Mouse (Mus musculus): ENCODE results near the gene Tmem236.
"Not testable (repeated sequence)": the region's sequence is repeated elsewhere in the genome, so short reads cannot be mapped to it uniquely, and the experiment has no call there.

Gene Tmem236

DNA sequence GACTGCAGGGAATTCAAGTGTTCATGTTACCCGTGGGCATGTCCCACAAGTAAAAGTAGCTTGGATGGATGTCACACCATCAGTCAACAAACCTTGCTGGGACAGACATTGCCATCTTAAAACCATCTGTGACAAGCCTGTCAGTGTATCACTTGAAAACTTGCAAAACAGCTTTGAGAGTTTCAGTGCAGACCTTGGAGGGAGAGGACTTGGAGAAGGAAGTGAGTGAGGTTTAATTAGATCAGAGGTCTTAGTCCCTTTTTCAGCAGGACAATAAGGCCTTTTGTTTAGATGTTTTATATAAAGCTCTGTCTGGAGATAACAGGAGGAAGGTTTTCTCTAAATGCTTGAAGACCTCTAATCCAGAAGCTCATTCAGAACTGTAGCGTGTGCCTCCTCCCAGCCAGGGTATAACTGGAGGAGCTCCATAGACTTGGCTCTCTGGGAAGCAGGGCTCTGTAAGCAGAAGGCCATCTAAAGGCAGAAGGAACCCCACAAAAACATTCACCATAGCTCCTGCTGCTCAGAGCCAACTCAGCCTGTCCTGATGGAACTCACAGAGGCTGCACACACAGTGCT lies 24.1 kb downstream of the Tmem236 start:
- DNase-seq, result not testable (repeated sequence)

GRCm38 (mm10) chr2:14199621-14200020 lies 25.3 kb downstream of the Tmem236 start:
- DNase-seq, result no peak

- not testable (repeated sequence) for DNase-seq
These were observed 26.6 kb downstream of the Tmem236 start for GRCm38 (mm10) chr2:14200879-14201445.

- DNase-seq, result no peak
These were observed 30.0 kb downstream of the Tmem236 start for GRCm38 (mm10) chr2:14204308-14204707.

DNA sequence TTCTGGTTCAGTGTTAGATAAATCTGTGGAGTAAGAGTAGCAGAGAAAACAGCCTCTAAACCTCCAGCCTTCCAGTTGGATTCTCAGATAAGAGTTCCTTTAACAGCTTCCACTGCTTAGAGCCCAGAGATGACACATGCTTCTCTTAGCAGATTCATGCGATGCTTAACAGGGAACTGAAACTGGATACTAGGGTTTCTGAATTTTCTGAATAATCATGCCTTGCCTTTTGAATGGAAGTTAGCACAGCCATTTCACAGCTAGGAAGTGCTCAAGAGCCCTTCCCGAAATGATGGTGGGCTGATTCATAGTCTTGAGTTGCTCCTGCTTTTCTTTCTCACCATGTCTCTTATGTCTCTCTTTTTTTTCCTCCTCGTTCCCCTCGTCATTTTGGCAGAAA lies 32.5 kb downstream of the Tmem236 start:
- no peak for DNase-seq

- no peak for DNase-seq
These were observed 36.4 kb downstream of the Tmem236 start for GRCm38 (mm10) chr2:14210731-14211130.

GRCm38 (mm10) chr2:14211606-14212005 lies 37.3 kb downstream of the Tmem236 start:
- DNase-seq, result no peak

- no peak for DNase-seq
These were observed 40.4 kb downstream of the Tmem236 start for GRCm38 (mm10) chr2:14214764-14215163.

- DNase-seq, result no peak
These were observed 42.3 kb downstream of the Tmem236 start for GRCm38 (mm10) chr2:14216653-14217052.

DNA sequence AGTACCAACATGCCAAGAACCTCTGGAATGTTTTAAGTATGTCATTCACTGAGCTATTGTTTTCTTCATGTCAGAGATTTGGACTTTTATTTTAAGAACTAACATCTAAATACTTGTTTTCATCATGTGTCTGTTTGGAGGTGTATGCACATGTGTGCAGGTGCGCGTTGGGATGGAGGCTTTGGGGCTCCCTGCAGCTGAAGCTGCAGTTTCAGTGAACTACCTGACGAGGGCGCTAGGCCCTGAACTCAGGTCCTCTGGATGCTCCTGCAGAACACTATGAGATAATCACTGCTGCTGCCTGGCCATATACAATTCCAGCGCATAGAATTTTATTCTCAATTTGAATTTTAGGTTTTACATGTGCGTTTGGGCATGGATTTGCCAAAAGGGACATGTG lies 43.8 kb downstream of the Tmem236 start:
- no peak for DNase-seq

- no peak for DNase-seq
These were observed 50.1 kb downstream of the Tmem236 start for GRCm38 (mm10) chr2:14224387-14224786.

- no peak for DNase-seq
These were observed 54.2 kb downstream of the Tmem236 start for GRCm38 (mm10) chr2:14228495-14228894.

DNA sequence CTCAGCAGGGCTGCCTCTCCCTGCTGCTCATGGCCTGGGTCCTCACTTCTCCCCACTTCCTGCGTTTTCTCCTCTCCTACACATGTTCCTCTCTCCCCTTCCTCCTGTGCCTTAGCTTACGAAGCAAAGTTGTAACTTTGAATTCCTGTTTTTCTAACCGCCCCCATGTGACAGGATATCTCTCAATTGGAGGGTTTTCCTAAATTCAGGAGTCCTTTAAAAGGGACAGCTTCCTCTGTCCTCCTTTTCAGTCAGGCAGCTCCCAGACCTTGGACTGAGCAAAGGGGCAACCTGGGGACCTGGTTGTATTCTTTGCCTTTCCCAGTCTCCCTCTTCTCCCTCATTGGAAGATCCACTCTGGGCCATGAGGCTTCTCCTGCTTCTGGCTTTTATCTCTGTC lies 54.8 kb downstream of the Tmem236 start, which contains the start of gene Mrc1:
Mrc1 (plus strand) TSS at position 244 of the 400 bp plus-strand sequence.
- DNase-seq, result no peak

DNA sequence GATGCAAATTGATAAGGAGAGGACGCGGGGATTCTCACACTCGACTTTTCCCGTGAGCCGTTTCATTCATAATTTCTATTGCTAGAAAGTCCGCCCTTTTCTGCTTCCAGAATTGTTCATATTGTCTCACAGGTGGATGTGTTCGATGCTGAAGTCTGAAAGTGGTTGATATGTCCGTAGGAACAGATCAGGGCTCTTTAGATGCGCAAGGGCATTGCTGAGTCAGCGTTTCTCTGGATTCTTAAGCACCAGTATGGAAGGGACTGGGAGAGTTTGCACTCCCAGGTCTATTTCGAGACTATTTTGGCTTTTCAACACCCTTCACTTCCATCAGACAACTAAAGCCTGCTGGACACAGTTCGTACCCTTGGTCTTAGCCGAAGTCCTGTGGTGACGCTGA lies 55.7 kb downstream of the Tmem236 start:
- DNase-seq, result no peak

DNA sequence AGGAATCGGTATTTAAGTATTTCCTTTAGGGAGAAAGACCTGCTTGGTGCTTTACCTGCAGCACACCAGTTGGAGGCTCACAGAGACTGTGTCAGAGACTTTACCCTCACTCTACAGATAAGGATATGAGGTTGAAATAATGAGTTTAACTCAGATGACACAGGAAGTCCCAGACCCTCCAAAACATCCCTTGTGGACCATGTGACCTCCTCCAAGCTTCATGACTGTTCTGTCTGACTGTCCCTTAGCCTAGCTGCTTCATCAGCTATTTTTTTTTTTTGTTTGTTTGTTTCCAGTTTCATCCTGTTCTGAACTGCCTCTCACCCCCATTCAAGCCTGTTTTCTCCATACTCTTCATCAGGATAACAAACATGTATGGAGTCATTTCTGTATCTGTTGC lies 58.6 kb downstream of the Tmem236 start:
- DNase-seq, result no peak

- DNase-seq, result no peak
These were observed 59.7 kb downstream of the Tmem236 start for GRCm38 (mm10) chr2:14233983-14234382.

DNA sequence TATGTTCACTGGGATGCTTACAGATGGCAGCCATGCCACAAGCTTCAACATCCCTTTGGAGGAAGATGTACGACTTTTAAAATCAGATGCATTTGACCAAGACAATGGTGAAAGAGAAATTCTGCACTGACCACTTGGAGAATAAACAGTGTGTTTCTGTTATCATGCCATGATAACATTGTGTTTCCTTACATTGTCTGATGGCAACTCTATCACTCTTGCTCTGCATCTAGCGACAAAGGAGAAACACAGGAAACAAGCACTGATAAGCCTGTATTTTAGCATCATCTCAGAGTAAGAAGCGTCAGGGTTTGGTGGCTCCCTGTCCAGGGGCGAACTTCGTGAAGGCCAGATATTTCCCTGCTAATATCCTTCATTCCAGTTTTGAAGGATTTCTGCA lies 61.0 kb downstream of the Tmem236 start:
- DNase-seq, result no peak

GRCm38 (mm10) chr2:14236920-14237319 lies 62.6 kb downstream of the Tmem236 start:
- DNase-seq, result no peak

DNA sequence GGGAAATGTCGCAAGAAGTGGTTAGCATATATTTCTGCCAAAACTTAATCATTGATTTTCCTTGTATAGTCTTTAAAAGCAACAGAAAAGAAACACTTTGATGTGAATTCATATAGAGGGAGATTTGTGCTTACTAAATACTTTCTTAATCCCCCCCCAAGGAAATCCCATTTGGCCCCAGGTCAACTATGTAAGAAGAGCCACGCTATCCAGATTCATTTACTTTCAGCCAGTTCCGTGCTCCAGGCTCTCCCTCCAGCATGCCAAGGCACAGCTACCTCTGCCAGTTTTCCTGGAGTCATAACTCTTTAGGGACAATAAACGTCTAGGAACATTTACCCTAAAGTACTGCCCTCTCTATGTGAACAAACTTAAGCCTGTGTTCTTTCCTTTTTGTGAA lies 63.4 kb downstream of the Tmem236 start:
- no peak for DNase-seq

GRCm38 (mm10) chr2:14239151-14239550 lies 64.8 kb downstream of the Tmem236 start:
- DNase-seq, result no peak

DNA sequence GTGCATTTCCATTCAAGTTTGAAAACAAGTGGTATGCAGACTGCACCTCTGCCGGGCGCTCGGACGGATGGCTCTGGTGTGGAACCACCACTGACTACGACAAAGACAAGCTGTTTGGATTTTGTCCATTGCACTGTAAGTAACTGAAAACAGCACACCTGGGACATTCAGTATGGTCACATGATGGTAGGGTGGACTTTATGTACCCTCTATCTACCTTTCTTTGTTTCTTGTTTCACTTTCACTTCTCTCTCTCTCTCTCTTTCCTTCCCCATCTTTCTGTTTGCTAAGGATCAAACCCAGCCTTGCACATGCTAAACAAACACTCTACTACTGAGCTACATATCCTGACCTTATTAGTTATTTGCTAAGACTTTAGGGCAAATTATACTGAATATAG lies 69.8 kb downstream of the Tmem236 start:
- no peak for DNase-seq

- DNase-seq, result no peak
These were observed 70.3 kb downstream of the Tmem236 start for GRCm38 (mm10) chr2:14244668-14245067.

DNA sequence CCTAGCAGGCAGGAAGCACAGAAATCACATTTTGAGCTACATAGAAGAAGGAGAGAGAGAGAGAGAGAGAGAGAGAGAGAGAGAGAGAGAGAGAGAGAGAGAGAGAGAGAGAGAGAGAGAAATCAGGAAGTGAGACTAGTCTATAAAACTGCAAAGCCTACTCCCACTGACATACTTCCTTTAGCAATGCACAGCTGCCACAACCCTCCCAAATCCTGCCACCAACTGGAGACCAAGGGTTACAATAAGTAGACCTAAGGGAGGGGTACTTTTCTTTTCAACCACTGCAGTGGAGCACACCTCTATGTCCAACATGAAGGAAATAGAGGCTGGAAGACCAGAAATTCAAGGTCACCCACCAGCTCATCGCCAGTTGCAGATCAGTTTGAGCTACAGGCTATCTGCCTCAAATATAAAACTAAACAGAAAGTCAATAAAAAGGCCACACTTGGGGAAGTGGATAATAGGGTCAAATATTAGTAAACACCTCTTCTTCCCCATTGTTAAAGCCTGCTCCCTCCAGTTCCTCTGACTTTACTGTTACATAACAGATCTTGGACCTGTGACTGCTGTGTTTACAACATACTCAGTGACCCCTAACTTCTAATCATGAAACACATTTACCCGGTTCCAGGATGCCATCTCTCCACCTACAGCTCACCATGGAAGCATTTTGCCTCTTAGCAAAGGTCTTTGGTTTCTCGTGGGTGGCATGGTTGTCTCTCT lies 75.7 kb downstream of the Tmem236 start:
- DNase-seq, result no peak

DNA sequence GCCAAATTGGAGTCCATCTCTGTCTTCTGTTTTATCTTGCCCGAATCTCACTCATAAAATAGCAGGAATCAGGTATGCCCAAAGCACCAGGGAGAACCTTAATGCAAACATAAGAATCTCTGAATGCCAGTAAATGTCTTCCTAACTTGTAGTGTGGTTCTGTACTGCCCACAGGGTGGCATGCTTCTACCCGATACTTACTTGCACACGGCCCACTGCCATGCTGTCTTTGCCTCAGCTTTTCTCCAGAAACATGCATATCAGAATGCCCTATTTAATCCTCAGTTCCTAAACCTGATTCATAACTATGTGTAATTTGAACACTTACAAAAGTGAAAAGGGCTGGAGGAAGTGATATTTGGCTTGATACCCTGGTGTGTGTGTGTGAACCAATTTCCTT lies 77.6 kb downstream of the Tmem236 start:
- DNase-seq, result no peak
